ENCODE assay signal across 9 mouse cellular contexts in the genomic region with DNA sequence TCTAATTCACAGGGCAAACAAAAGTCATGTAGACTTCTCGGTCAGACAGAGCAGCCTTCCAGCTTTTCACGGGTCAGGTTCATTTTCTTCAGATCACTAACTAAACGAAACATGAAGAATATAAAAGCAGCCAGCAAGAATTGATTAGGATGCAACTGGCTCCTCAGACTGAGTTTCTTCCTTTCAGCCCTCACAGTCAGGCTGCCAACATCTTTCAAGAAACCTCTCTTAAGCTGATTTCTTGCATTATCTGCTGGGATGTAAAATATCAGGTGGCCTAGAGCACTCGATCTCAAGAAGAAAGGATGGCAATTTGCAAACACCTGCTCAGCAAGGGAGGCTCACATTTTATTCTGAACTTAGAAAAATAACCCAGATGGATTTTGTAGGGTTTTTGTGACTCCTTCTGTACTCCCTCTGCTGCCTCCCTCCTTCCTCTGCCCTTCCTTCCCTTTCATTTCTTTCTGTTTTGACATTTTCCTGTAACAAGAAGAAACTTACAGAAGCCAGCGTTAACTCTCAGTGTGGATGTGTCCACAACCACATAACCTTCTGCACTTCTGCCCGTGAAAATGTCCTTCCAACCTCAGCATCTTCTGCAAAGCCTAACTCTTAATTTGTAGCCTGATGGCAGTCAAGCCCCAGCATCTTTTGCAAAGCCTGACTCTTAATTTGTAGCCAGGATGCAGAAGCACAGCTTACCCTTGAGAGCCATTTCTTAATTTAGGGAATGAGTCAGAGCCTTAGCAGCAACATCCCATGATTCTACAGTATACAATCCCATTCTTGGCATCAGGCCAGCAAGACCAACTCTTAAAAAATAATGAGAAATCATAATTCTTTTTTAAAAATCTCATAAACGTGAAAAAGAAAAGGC.
DNase-seq lines count a peak whose midpoint lies in the region; ATAC-seq and TF ChIP-seq lines count a peak whose summit lies in the region.
"Had no signal": no experiment of that assay in that cellular context is flagged by ENCODE, and none has a peak within 500 bp of the region (broad histone marks: within the 10 kb centered on the region; RNA-seq: fewer than 3 reads in every experiment).

No protein-coding gene starts in this region.

- 49% methylated on average over 7 of the region's 7 CpGs for WGBS in intestine, embryonic 16.5 days
- 31% methylated on average over 7 of the region's 7 CpGs for WGBS in lung, postnatal 0 days

- TF ChIP-seq CTCF in lung, postnatal 0 days (IDR thresholded peaks at IDR 0.05): no peak

- no peak overlapping the region for H3K4me3 ChIP-seq in intestine, embryonic 16.5 days (ENCODE audit: low read length)
- H3K4me3 ChIP-seq in lung, postnatal 0 days (ENCODE audit: low read depth, low read length): no peak overlapping the region
- H3K4me3 ChIP-seq: liver, embryonic 13.5 days had no signal

- peak; percentile 37 to 51 for DNase-seq in cerebellum, postnatal 14 days
- no peak for DNase-seq in cerebellum, adult 9-10 months
- peak; percentile 64 for DNase-seq in 3T3-L1 (ENCODE audit: low read depth, low spot score)
- peak; percentile 40 for DNase-seq in gastrocnemius, postnatal 10 days
- peak; percentile 80 for DNase-seq in lung, postnatal 0 days (ENCODE audit: low spot score)
- no peak for DNase-seq in spleen, adult 12 weeks (ENCODE audit: low spot score)
- DNase-seq: liver, embryonic 13.5 days had no signal

- peak; percentile 30; the same call in 1 of the 2 replicates for TF ChIP-seq EP300 in lung, postnatal 0 days (IDR thresholded peaks at IDR 0.05)

- no peak overlapping the region for H3K9ac ChIP-seq in intestine, embryonic 16.5 days (ENCODE audit: low read depth, low read length)
- no peak overlapping the region for H3K9ac ChIP-seq in lung, postnatal 0 days (replicated peaks; ENCODE audit: low read depth)
- H3K9ac ChIP-seq: liver, embryonic 13.5 days had no signal

- no peaks in the 10 kb centered on the region for H3K9me3 ChIP-seq in intestine, embryonic 16.5 days (ENCODE audit: control insufficient read depth, low read length)
- no peaks in the 10 kb centered on the region for H3K9me3 ChIP-seq in lung, postnatal 0 days (ENCODE audit: low read length)
- H3K9me3 ChIP-seq: liver, embryonic 13.5 days had no signal

- peak; percentile 76 for ATAC-seq in intestine, embryonic 16.5 days
- ATAC-seq in lung, postnatal 0 days: peak; percentile 78
- no peak for ATAC-seq in megakaryocyte progenitor cell, adult 5-6 weeks (replicated peaks; ENCODE audit: poor library complexity)

- H3K36me3 ChIP-seq in intestine, embryonic 16.5 days (ENCODE audit: control insufficient read depth, insufficient read depth, low read length): no peaks in the 10 kb centered on the region
- H3K36me3 ChIP-seq in lung, postnatal 0 days (ENCODE audit: insufficient read depth, low read length): no peaks in the 10 kb centered on the region
- H3K36me3 ChIP-seq: liver, embryonic 13.5 days had no signal

- no peak overlapping the region for H3K4me2 ChIP-seq in intestine, embryonic 16.5 days (ENCODE audit: low read depth, low read length)
- no peak overlapping the region for H3K4me2 ChIP-seq in lung, postnatal 0 days (replicated peaks; ENCODE audit: low read depth, low read length)
- H3K4me2 ChIP-seq: liver, embryonic 13.5 days had no signal

- no peaks in the 10 kb centered on the region for H3K27me3 ChIP-seq in intestine, embryonic 16.5 days (replicated peaks; ENCODE audit: control insufficient read depth, insufficient read depth, low read length)
- H3K27me3 ChIP-seq in lung, postnatal 0 days (replicated peaks; ENCODE audit: insufficient read depth, low read length): no peaks in the 10 kb centered on the region
- H3K27me3 ChIP-seq: liver, embryonic 13.5 days had no signal

- peak overlapping the region; percentile 7; the same call in 1 of the 2 replicates for H3K27ac ChIP-seq in intestine, embryonic 16.5 days (ENCODE audit: low read length)
- no peak overlapping the region for H3K27ac ChIP-seq in lung, postnatal 0 days (ENCODE audit: low read length)
- H3K27ac ChIP-seq: liver, embryonic 13.5 days had no signal

- H3K4me1 ChIP-seq in intestine, embryonic 16.5 days (ENCODE audit: control insufficient read depth, insufficient read depth, low read length): 0 out of 2 replicates have a peak, but pooled peaks cover 3% of the 10 kb centered on the region
- no peaks in the 10 kb centered on the region for H3K4me1 ChIP-seq in lung, postnatal 0 days (ENCODE audit: insufficient read depth, low read depth, low read length)
- H3K4me1 ChIP-seq: liver, embryonic 13.5 days had no signal

Comparison
In these comparisons a context has a peak if more than half of its experiments do, and no peak if none do; other contexts are left out.
1. DNase-seq: peak in cerebellum, postnatal 14 days (2 of 2), 3T3-L1 (single experiment), gastrocnemius, postnatal 10 days (single experiment) and lung, postnatal 0 days (single experiment); none in cerebellum, adult 9-10 months (single experiment) and spleen, adult 12 weeks (single experiment).